Mouse (Mus musculus) thymus, adult 2 months (tissue): Measurements from ENCODE around the gene Pan3.

Experiments
- CTCF ChIP-seq: fragments of 200-500 bp; IDR thresholded peaks from 2 replicates; pipeline ENCODE4 v1.5.1; 2012; ENCODE audit warnings: mild to moderate bottlenecking, control low read depth, low read length, moderate library complexity, borderline replicate concordance; ENCODE audit not compliant: control insufficient read depth, poor library complexity, insufficient read depth; ENCODE audit errors: extremely low read depth
- POLR2A ChIP-seq: fragments of 200-500 bp; IDR thresholded peaks from 2 replicates; pipeline ENCODE4 v1.6.1; 2012; ENCODE audit warnings: mild to moderate bottlenecking, low read length, control low read depth, moderate library complexity; ENCODE audit not compliant: control insufficient read depth, poor library complexity, insufficient read depth; ENCODE audit errors: extremely low read depth

GRCm38 (mm10) chr5:147466361-147466760 lies 36.4 kb downstream of the Pan3 start:
- TF ChIP-seq POLR2A = no peak
- no peak for TF ChIP-seq CTCF
